Mouse (Mus musculus): ENCODE measurements around the gene Spag17. TPM values are rescaled to one million over a fixed set of nuclear protein-coding genes. Genes with fewer than 3 reads are reported as not detected.

The Spag17 gene
- 0.05 and 0.06 TPM in 2 replicates for polyA plus RNA-seq (2012; rRNA removed)

DNA sequence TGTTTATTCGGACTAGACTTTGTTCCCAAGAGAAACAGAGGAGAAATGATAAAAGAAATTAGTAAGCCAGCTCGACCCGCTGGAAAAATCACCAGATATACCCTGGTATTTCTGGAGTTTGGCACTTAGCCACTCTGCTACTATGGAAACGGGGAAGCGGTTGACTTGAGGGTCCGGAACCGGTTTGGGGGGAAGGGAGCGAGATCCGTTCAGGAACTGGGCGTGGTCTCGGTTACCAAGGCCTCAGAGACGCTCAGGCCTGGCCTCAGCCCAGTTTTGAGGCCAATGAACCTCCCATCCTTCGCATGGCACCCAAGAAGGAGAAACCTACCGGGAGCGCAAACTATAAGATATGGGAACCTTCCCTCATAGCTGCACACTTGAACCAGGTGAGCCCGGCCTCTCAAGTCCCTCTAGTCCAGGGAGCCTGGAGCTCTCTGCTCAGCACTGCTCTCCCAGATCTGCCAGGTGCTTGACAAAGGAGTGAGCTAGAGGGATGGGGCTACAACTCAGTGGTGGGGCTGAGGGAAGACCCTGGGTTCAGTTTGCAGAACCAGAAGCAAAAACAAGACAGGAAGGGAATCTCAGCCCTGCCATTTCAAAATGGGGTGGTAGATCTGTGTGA is at the start of gene Spag17:
Spag17 (plus strand) TSS at position 220 of the 625 bp plus-strand sequence.

DNA sequence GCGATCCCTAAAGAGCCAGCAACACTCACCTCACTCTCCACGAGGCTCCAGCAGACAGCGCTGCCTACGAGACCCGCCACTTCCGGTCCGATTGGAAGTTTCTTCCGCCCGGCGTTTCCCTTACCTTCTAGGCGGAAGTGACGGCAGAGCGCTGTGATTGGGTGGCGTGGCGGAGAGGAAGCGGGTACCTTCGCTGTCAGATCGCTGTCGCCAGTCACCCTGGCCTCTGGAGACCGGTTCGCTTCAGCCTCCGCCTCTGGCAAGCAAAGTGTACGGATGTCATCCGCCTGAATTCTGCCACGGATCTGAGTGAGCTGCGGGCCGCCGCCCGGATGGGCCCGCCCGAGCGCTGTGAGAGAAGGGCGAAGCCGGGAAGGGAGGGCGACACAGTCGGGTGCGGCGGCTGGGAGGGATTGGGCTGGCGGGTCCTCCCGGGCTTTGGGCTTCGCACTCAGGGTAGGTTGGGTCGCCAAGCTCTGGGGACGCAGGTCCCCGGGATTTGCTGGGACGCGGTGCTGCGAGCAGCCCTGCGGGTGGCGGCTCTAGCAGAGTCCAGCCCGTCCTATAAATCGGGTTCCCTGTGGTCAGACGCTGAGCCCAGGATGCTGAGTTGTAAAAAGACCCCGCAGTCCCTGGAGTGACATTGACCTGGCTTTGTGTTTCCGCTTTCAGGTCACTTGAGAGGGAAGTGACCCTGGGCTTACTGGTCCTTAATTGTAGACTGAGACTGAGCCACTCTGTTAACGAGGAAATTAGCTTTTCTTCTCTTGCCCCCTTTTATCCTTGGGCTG is 277.3 kb downstream of the Spag17 start, which contains the start of the genes Gdap2 and Wdr3:
Gdap2 (plus strand) TSS at position 67 of the 791 bp plus-strand sequence.
Wdr3 (minus strand) TSS at position 93 of the 791 bp plus-strand sequence.

